Mouse (Mus musculus) neural tube, embryonic 13.5 days (tissue): ENCODE data around the gene Sst. TPM values are rescaled to one million over a fixed set of nuclear protein-coding genes. Genes with fewer than 3 reads are reported as not detected.
"Not testable (repeated sequence)": the region's sequence is repeated elsewhere in the genome, so short reads cannot be mapped to it uniquely, and the experiment has no call there.

Experiments
- ATAC-seq: fragments of 200-750 bp; cut with Nextera tagmentation; 2 replicates; pipeline ENCODE4 v1.8.0; 2017; ENCODE audit warnings: low read depth, mild to moderate bottlenecking, moderate TSS enrichment, moderate library complexity
- H3K27ac ChIP-seq: fragments of 300-500 bp; sonication (generic); replicated peaks from 2 replicates; pipeline ENCODE4 v1.5.1; 2015; ENCODE audit warnings: moderate library complexity, mild to moderate bottlenecking, inconsistent platforms
- H3K27me3 ChIP-seq: fragments of 300-500 bp; sonication (generic); 2 replicates; pipeline ENCODE4 v1.6.1; 2015; ENCODE audit warnings: mild to moderate bottlenecking, inconsistent platforms
- H3K36me3 ChIP-seq: fragments of 300-500 bp; sonication (generic); 2 replicates; pipeline ENCODE4 v1.6.1; 2015; ENCODE audit warnings: mild to moderate bottlenecking, inconsistent platforms
- H3K4me1 ChIP-seq: fragments of 300-500 bp; sonication (generic); replicated peaks from 2 replicates; pipeline ENCODE4 v1.6.1; 2015; ENCODE audit warnings: inconsistent platforms
- H3K4me2 ChIP-seq: fragments of 300-500 bp; sonication (generic); 2 replicates; pipeline ENCODE4 v1.6.1; 2015; ENCODE audit warnings: inconsistent platforms, mild to moderate bottlenecking, moderate library complexity
- H3K4me3 ChIP-seq: fragments of 300-500 bp; sonication (generic); 2 replicates; pipeline ENCODE4 v1.5.1; 2015; ENCODE audit warnings: mild to moderate bottlenecking, inconsistent platforms
- H3K9ac ChIP-seq: fragments of 300-500 bp; sonication (generic); 2 replicates; pipeline ENCODE4 v1.6.1; 2015; ENCODE audit warnings: moderate library complexity, mild to moderate bottlenecking, inconsistent platforms
- H3K9me3 ChIP-seq: fragments of 300-500 bp; sonication (generic); 2 replicates; pipeline ENCODE4 v1.6.1; 2016; ENCODE audit warnings: inconsistent platforms
- WGBS: fragments of 180-500 bp; shearing (Covaris S2); methylation state at CpG from one replicate; pipeline ENCODE4 v1.1.7; 2015; 5-methylcytosine and 5-hydroxymethylcytosine counted together
- polyA plus RNA-seq: library from polyadenylated mRNA; unstranded; fragments of >200 nt; fragmentation: Nextera tagmentation; extraction: Ambion mirVana; gene quantifications from 2 replicates; pipeline ENCODE4 v1.2.1, GENCODE M21; 2015

Gene Sst
- polyA plus RNA-seq, 1 experiment from 2014 or later = 228 TPM

DNA sequence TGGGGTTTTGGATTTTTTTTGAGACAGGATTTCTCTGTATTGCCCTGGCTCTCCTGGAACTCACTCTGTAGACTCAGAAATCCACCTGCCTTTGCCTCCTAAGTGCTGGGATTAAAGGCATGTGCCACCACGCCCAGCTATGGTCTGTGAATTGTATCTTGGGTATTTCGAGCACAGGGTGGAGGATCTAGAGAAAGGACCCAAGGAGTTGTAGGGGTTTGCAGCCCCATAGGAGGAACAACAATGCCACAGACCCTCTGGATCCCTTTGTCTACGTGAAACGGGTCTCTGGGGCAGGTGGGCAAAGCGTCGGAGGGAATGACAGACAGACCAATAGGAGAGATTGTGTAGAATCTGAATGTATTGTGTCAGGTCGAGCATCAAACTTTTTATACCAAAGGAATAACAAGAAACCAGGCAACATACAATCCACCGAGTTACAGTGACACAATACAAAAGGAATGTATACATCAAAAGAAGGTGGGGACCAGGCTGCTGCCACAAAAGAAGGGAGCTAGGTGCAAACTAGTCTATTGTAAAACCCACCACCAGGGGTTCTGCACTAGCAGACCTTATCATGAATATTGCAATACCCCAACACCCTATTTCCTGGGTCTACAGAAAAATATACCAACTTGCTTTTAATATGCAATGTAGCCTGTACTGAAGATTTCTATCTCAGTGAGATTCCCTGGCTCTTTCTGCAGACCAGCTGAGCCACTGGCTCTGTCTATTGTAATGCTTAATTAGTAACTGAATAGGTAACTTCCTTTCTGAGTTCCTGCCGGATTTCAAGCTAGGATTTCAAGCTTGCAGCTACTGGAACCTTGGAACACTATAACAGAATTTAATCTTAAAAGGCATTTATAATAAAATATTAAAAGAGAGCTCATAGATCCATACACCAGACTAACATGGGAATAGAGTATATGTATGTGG is 17.6 kb upstream of the Sst start:
- H3K4me1 ChIP-seq, H3K27me3 ChIP-seq, H3K9ac ChIP-seq, H3K4me2 ChIP-seq, H3K36me3 ChIP-seq, H3K9me3 ChIP-seq, H3K27ac ChIP-seq, H3K4me3 ChIP-seq, ATAC-seq: not testable (repeated sequence)
- WGBS = 88% methylated on average over 9 of the region's 9 CpGs

DNA sequence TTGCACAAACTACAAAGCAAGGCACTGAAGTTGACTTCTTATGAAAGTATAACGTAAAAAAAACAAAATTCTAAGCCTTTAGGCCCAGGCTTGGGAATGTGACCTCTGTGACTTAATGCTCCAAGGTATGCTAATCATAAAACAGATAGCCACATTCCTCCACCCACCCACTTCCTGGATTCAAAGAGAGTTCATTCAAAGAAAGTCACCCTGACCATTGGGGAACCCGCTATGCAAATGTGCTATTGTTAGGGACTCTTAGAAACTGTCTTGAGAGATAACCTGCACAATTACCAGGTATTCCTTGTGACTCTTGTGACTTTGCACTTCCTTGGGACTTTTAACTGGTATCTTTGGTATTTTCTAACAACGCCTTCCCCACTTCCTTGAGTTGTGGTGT is 15.8 kb upstream of the Sst start:
- WGBS = 90% methylated on average over 3 of the region's 3 CpGs
- not testable (repeated sequence) for H3K9me3 ChIP-seq, H3K4me2 ChIP-seq, H3K4me1 ChIP-seq, ATAC-seq, H3K9ac ChIP-seq, H3K27me3 ChIP-seq, H3K4me3 ChIP-seq, H3K36me3 ChIP-seq, H3K27ac ChIP-seq

DNA sequence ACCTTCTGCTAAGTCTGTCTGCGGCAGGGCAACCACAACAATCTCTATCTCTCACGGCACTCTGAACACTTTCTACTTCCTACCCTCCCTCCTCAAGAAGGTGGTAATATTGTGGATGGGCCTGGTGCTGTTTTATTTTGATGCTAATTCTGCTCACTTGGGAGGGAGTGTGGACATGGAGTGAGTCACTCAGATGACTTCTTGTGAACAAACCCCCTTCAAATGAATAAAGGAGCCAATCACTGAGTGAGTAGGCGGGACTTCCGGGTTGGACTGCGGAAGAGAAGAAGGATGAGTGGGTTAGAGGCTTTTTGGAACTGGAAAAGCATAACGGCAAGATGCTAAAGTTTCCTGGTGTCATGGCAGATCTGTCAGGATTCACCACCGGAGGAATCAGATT is 10.7 kb upstream of the Sst start:
- no peak overlapping the region for H3K9ac ChIP-seq
- H3K4me1 ChIP-seq = peaks cover 14% of the 10 kb centered on the region
- 91% methylated on average over 7 of the region's 7 CpGs for WGBS
- no peak for ATAC-seq
- H3K4me2 ChIP-seq = no peak overlapping the region
- H3K36me3 ChIP-seq = no peaks in the 10 kb centered on the region
- no peaks in the 10 kb centered on the region for H3K9me3 ChIP-seq
- no peak overlapping the region for H3K27ac ChIP-seq
- peaks cover 7% of the 10 kb centered on the region for H3K27me3 ChIP-seq
- H3K4me3 ChIP-seq = no peak overlapping the region

GRCm38 (mm10) chr16:23900061-23900460 is 9.3 kb upstream of the Sst start:
- 78% methylated on average over 4 of the region's 4 CpGs for WGBS
- H3K27me3 ChIP-seq = peaks cover 18% of the 10 kb centered on the region
- H3K9ac ChIP-seq = no peak overlapping the region
- peaks cover 14% of the 10 kb centered on the region for H3K4me1 ChIP-seq
- H3K9me3 ChIP-seq = no peaks in the 10 kb centered on the region
- no peaks in the 10 kb centered on the region for H3K36me3 ChIP-seq
- H3K4me2 ChIP-seq = no peak overlapping the region
- ATAC-seq = no peak
- no peak overlapping the region for H3K4me3 ChIP-seq
- H3K27ac ChIP-seq = no peak overlapping the region

DNA sequence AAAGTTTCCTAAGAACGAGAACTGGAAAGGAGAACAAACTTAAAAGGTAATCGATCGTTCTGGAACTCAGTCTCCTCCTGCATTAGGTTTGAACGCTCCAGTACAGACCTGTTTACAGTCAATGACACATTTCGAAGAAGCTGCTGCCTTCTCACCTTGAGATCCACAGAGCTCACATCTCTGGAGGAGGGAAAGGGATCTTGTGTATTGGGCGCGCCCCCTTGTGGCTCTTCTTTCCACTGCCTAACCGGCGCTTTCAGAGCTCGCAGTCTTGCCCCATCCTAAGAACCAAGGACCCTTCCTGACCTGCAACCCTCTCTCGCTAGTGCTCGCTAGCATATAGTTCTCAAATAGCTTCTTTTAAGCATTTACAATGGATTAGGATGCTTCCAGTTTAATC is 8.1 kb upstream of the Sst start:
- H3K4me3 ChIP-seq = peak overlapping the region; percentile 28; the same call in 1 of the 2 replicates
- peak overlapping the region; percentile 58 for H3K4me2 ChIP-seq
- H3K27ac ChIP-seq = peak overlapping the region; percentile 61
- peak; percentile 92 for ATAC-seq
- peaks cover 14% of the 10 kb centered on the region for H3K4me1 ChIP-seq
- H3K9me3 ChIP-seq = no peaks in the 10 kb centered on the region
- H3K9ac ChIP-seq = peak overlapping the region; percentile 26; the same call in 1 of the 2 replicates
- 14% methylated on average over 12 of the region's 12 CpGs for WGBS
- H3K36me3 ChIP-seq = no peaks in the 10 kb centered on the region
- peaks cover 18% of the 10 kb centered on the region for H3K27me3 ChIP-seq

DNA sequence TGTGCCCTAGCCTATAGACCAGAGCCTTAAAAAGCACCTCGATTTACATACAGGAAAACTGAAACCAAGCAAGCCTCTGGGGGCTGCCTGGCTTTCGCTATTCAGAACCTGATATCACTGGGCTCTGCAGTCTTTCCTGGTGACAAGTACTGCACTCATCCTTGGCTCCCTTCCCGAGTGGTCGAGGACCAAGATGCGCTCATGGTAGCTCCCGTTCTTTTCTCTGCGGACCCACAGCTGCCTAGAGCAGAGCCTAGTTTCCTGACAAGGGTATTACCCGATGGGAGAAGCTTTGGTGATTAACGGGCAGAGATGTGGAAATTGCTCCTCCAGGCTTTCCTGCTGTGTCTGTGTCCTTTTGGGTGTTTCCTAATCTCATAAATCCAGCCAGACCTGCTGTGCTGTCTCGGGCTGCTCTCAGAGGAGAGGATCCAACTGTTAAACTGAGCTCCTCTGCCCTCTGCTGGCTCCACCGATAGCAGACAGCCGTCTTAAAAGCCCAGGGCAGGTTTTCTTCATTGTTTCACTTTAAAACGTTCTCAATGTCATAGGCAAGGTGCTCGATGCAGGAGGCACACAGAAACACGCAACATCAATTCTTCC is 7.3 kb upstream of the Sst start:
- peaks cover 23% of the 10 kb centered on the region for H3K27me3 ChIP-seq
- peak overlapping the region; percentile 61 for H3K27ac ChIP-seq
- H3K4me3 ChIP-seq = peak overlapping the region; percentile 28
- peak overlapping the region; percentile 51 for H3K9ac ChIP-seq
- no peaks in the 10 kb centered on the region for H3K36me3 ChIP-seq
- H3K4me2 ChIP-seq = peak overlapping the region; percentile 58
- peaks cover 14% of the 10 kb centered on the region for H3K4me1 ChIP-seq
- peak; percentile 97 for ATAC-seq
- no peaks in the 10 kb centered on the region for H3K9me3 ChIP-seq
- 6% methylated on average over 15 of the region's 15 CpGs for WGBS

- H3K27me3 ChIP-seq = peaks cover 29% of the 10 kb centered on the region
- H3K4me2 ChIP-seq = peak overlapping the region; percentile 58
- no peaks in the 10 kb centered on the region for H3K9me3 ChIP-seq
- peak overlapping the region; percentile 59 for H3K27ac ChIP-seq
- H3K4me1 ChIP-seq = peaks cover 14% of the 10 kb centered on the region
- no peak; the same call in 1 of the 2 replicates for ATAC-seq
- no peaks in the 10 kb centered on the region for H3K36me3 ChIP-seq
- peak overlapping the region; percentile 51 for H3K9ac ChIP-seq
- WGBS = 64% methylated on average over 5 of the region's 5 CpGs
- H3K4me3 ChIP-seq = no peak overlapping the region; the same call in 1 of the 2 replicates
Observed at GRCm38 (mm10) chr16:23897486-23897885, 6.7 kb upstream of the Sst start.

DNA sequence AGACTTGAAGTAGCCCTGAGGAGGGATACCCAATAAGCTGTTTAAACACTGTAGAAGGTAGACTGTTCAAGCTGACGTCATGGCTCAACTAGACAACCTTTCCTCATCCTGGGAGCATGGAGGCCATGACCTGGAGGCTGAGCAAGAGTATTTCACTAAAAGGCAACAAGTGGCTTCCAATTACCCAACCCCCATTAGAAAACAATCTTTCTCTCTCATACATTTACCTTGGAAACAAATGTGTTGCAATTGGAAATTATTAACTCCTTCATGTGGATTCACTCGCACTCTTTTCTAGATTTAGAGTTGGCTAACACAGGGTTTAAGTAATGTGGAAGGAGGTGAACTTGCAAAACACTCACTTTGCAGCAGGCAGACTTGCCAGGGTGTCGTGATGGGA is 4.4 kb upstream of the Sst start:
- WGBS = 90% methylated on average over 3 of the region's 3 CpGs
- H3K9ac ChIP-seq = no peak overlapping the region
- H3K27me3 ChIP-seq = peaks cover 53% of the 10 kb centered on the region
- no peaks in the 10 kb centered on the region for H3K9me3 ChIP-seq
- H3K27ac ChIP-seq = no peak overlapping the region
- no peaks in the 10 kb centered on the region for H3K36me3 ChIP-seq
- ATAC-seq = no peak
- no peak overlapping the region for H3K4me3 ChIP-seq
- no peak overlapping the region for H3K4me2 ChIP-seq
- H3K4me1 ChIP-seq = peaks cover 27% of the 10 kb centered on the region

GRCm38 (mm10) chr16:23890151-23890550 is 607 bp downstream of the Sst start:
- H3K4me3 ChIP-seq = peak overlapping the region; percentile 38
- H3K4me1 ChIP-seq = peaks cover 40% of the 10 kb centered on the region
- peak overlapping the region; percentile 46; the same call in 1 of the 2 replicates for H3K27ac ChIP-seq
- no peak for ATAC-seq
- H3K9me3 ChIP-seq = no peaks in the 10 kb centered on the region
- H3K9ac ChIP-seq = peak overlapping the region; percentile 62
- H3K27me3 ChIP-seq = peaks cover 41% of the 10 kb centered on the region
- H3K4me2 ChIP-seq = peak overlapping the region; percentile 57
- H3K36me3 ChIP-seq = no peaks in the 10 kb centered on the region
- WGBS = 6% methylated on average over 9 of the region's 9 CpGs

GRCm38 (mm10) chr16:23887910-23888579 is 2.7 kb downstream of the Sst start:
- peak; percentile 34; the same call in 1 of the 2 replicates for ATAC-seq
- Histone ChIP-seq H3K4me2 (no peak overlapping the region), H3K9ac (no peak overlapping the region)

GRCm38 (mm10) chr16:23885098-23885497 is 5.7 kb downstream of the Sst start:
- Histone ChIP-seq H3K27me3 (peaks cover 6% of the 10 kb centered on the region), H3K4me1 (peaks cover 35% of the 10 kb centered on the region), H3K9ac (no peak overlapping the region), H3K27ac (no peak overlapping the region), H3K36me3 (no peaks in the 10 kb centered on the region), H3K4me2 (peak overlapping the region; percentile 14; the same call in 1 of the 2 replicates), H3K4me3 (no peak overlapping the region), H3K9me3 (no peaks in the 10 kb centered on the region)
- 56% methylated on average over 12 of the region's 12 CpGs for WGBS
- ATAC-seq = no peak

More at GRCm38 (mm10) chr16:23887910-23888579, 2.7 kb downstream of the Sst start:
- Histone ChIP-seq H3K36me3 (no peaks in the 10 kb centered on the region), H3K4me3 (no peak overlapping the region), H3K27ac (peak overlapping the region; percentile 52; the same call in 1 of the 2 replicates), H3K9me3 (no peaks in the 10 kb centered on the region), H3K4me1 (peaks cover 49% of the 10 kb centered on the region), H3K27me3 (peaks cover 35% of the 10 kb centered on the region)
- 33% methylated on average over 10 of the region's 10 CpGs for WGBS

GRCm38 (mm10) chr16:23855242-23855641 is 35.5 kb downstream of the Sst start:
- Histone ChIP-seq H3K27ac (no peak overlapping the region), H3K4me3 (no peak overlapping the region), H3K4me2 (no peak overlapping the region), H3K9ac (no peak overlapping the region), H3K9me3 (no peaks in the 10 kb centered on the region), H3K36me3 (no peaks in the 10 kb centered on the region), H3K4me1 (no peaks in the 10 kb centered on the region), H3K27me3 (no peaks in the 10 kb centered on the region)
- WGBS = 69% methylated on average over 1 of the region's 1 CpGs
- no peak for ATAC-seq
